Comparison of ENCODE assay signal across 9 mouse cellular contexts in genomic region chr2:32404663-32405062, GRCm38 (mm10). TPM values are rescaled to one million over a fixed set of nuclear protein-coding genes. Genes with fewer than 3 reads are reported as not detected.
DNase-seq lines count a peak whose midpoint lies in the region; ATAC-seq lines count a peak whose summit lies in the region.
"Had no signal": no experiment of that assay in that cellular context is flagged by ENCODE, and none has a peak within 500 bp of the region (broad histone marks: within the 10 kb centered on the region; RNA-seq: fewer than 3 reads in every experiment).

No protein-coding gene starts in this region.

- peak; percentile 85 for ATAC-seq in erythroid progenitor cell, adult 5-6 weeks (replicated peaks; ENCODE audit: low FRiP score, poor library complexity, severe bottlenecking)
- ATAC-seq in heart, embryonic 15.5 days (replicated peaks; ENCODE audit: insufficient number of reproducible peaks, insufficient read depth, low FRiP score, low read depth) = peak; percentile 31; the same call in 1 of the 2 replicates
- peak; percentile 29; the same call in 1 of the 2 replicates for ATAC-seq in lung, embryonic 16.5 days (ENCODE audit: low read depth)

- H3K4me1 ChIP-seq in heart, embryonic 15.5 days (replicated peaks) = no peaks in the 10 kb centered on the region
- peaks cover 3% of the 10 kb centered on the region; the same call in 1 of the 2 replicates for H3K4me1 ChIP-seq in lung, embryonic 16.5 days (replicated peaks; ENCODE audit: control insufficient read depth, insufficient read depth, low read length)

- 19% methylated on average over 2 of the region's 2 CpGs for WGBS in heart, embryonic 15.5 days
- WGBS in lung, embryonic 16.5 days = 18% methylated on average over 2 of the region's 2 CpGs

- peak; percentile 97 for DNase-seq in ES-CJ7 (ENCODE audit: low read depth, low spot score)
- DNase-seq in brain, embryonic 18.5 days (ENCODE audit: low read depth, low spot score) = peak; percentile 82
- DNase-seq in layer of hippocampus, adult 11-12 months (ENCODE audit: low spot score) = peak; percentile 98
- peak; percentile 94 for DNase-seq in ovary, postnatal 14 days (ENCODE audit: low spot score)
- peak; percentile 94 for DNase-seq in thymus, postnatal 14 days

- H3K4me2 ChIP-seq in heart, embryonic 15.5 days = no peak overlapping the region
- H3K4me2 ChIP-seq in lung, embryonic 16.5 days (ENCODE audit: low read depth, low read length) = no peak overlapping the region
- H3K4me2 ChIP-seq: limb, embryonic 15.5 days had no signal

- H3K9ac ChIP-seq in heart, embryonic 15.5 days = no peak overlapping the region
- H3K9ac ChIP-seq in lung, embryonic 16.5 days (ENCODE audit: low read length) = no peak overlapping the region
- H3K9ac ChIP-seq: limb, embryonic 15.5 days had no signal

- H3K36me3 ChIP-seq in heart, embryonic 15.5 days = peaks cover 24% of the 10 kb centered on the region; the same call in 1 of the 2 replicates
- peaks cover 11% of the 10 kb centered on the region; the same call in 1 of the 2 replicates for H3K36me3 ChIP-seq in lung, embryonic 16.5 days (ENCODE audit: control insufficient read depth, insufficient read depth, low read length)

- H3K27me3 ChIP-seq in heart, embryonic 15.5 days = no peaks in the 10 kb centered on the region
- no peaks in the 10 kb centered on the region for H3K27me3 ChIP-seq in lung, embryonic 16.5 days (ENCODE audit: control insufficient read depth, insufficient read depth, low read depth, low read length)
- H3K27me3 ChIP-seq: limb, embryonic 15.5 days had no signal

- no peaks in the 10 kb centered on the region for H3K9me3 ChIP-seq in heart, embryonic 15.5 days (replicated peaks)
- H3K9me3 ChIP-seq in lung, embryonic 16.5 days (ENCODE audit: control insufficient read depth, low read length) = no peaks in the 10 kb centered on the region
- H3K9me3 ChIP-seq: limb, embryonic 15.5 days had no signal

- H3K4me3 ChIP-seq in heart, embryonic 15.5 days = no peak overlapping the region
- no peak overlapping the region for H3K4me3 ChIP-seq in lung, embryonic 16.5 days (ENCODE audit: low read length)
- H3K4me3 ChIP-seq: limb, embryonic 15.5 days had no signal

- no peak overlapping the region for H3K27ac ChIP-seq in heart, embryonic 15.5 days
- H3K27ac ChIP-seq in lung, embryonic 16.5 days (ENCODE audit: low read length) = no peak overlapping the region
- H3K27ac ChIP-seq: limb, embryonic 15.5 days had no signal

RNA-seq across cellular contexts. Expression of gene Ptges2, which starts 9.0 kb away (rescaled TPM):
- 0.42 and 0.72 TPM in 2 replicates for total RNA-seq in erythroid progenitor cell, adult 5-6 weeks (2015; ENCODE audit: low replicate concordance)
- 0.51 TPM in 1 of 2 replicates, not detected in the other for total RNA-seq in erythroid progenitor cell, adult 5-6 weeks (2017; ENCODE audit: low replicate concordance)
- 38.2 and 41.8 TPM in 2 replicates for polyA plus RNA-seq in heart, embryonic 15.5 days (2015; fragmentation: Nextera tagmentation; extraction: Ambion mirVana)
- polyA plus RNA-seq in lung, embryonic 16.5 days (2015; fragmentation: Nextera tagmentation; extraction: Ambion mirVana) = 20.6 and 23.9 TPM in 2 replicates

RNA-seq across cellular contexts. Expression of gene Lcn2, which starts 16.6 kb away (rescaled TPM):
- 1,234 and 1,375 TPM in 2 replicates for total RNA-seq in erythroid progenitor cell, adult 5-6 weeks (2015; ENCODE audit: low replicate concordance)
- total RNA-seq in erythroid progenitor cell, adult 5-6 weeks (2017; ENCODE audit: low replicate concordance) = 165 and 167 TPM in 2 replicates
- polyA plus RNA-seq in heart, embryonic 15.5 days (2015; fragmentation: Nextera tagmentation; extraction: Ambion mirVana) = 2.2 and 2.8 TPM in 2 replicates
- polyA plus RNA-seq in lung, embryonic 16.5 days (2015; fragmentation: Nextera tagmentation; extraction: Ambion mirVana) = 1.8 and 5.6 TPM in 2 replicates

RNA-seq across cellular contexts. Expression of gene 1110008P14Rik, which starts 22.9 kb away (rescaled TPM):
- 5.8 and 7.5 TPM in 2 replicates for total RNA-seq in erythroid progenitor cell, adult 5-6 weeks (2015; ENCODE audit: low replicate concordance)
- 3.7 and 7.2 TPM in 2 replicates for total RNA-seq in erythroid progenitor cell, adult 5-6 weeks (2017; ENCODE audit: low replicate concordance)
- 43.9 and 46.0 TPM in 2 replicates for polyA plus RNA-seq in heart, embryonic 15.5 days (2015; fragmentation: Nextera tagmentation; extraction: Ambion mirVana)
- 34.0 and 36.4 TPM in 2 replicates for polyA plus RNA-seq in lung, embryonic 16.5 days (2015; fragmentation: Nextera tagmentation; extraction: Ambion mirVana)

RNA-seq across cellular contexts. Expression of gene Naif1, which starts 45.6 kb away (rescaled TPM):
- 4.0 TPM in 1 of 2 replicates, not detected in the other for total RNA-seq in erythroid progenitor cell, adult 5-6 weeks (2015; ENCODE audit: low replicate concordance)
- total RNA-seq in erythroid progenitor cell, adult 5-6 weeks (2017; ENCODE audit: low replicate concordance) = 0.23 and 2.1 TPM in 2 replicates
- polyA plus RNA-seq in heart, embryonic 15.5 days (2015; fragmentation: Nextera tagmentation; extraction: Ambion mirVana) = 4.0 and 5.1 TPM in 2 replicates
- polyA plus RNA-seq in lung, embryonic 16.5 days (2015; fragmentation: Nextera tagmentation; extraction: Ambion mirVana) = 6.5 and 6.8 TPM in 2 replicates

RNA-seq across cellular contexts. Expression of gene Slc25a25, which starts 46.6 kb away (rescaled TPM):
- 5.4 and 7.2 TPM in 2 replicates for total RNA-seq in erythroid progenitor cell, adult 5-6 weeks (2015; ENCODE audit: low replicate concordance)
- total RNA-seq in erythroid progenitor cell, adult 5-6 weeks (2017; ENCODE audit: low replicate concordance) = 14.8 and 19.0 TPM in 2 replicates
- polyA plus RNA-seq in heart, embryonic 15.5 days (2015; fragmentation: Nextera tagmentation; extraction: Ambion mirVana) = 9.1 and 12.1 TPM in 2 replicates
- 16.0 and 17.5 TPM in 2 replicates for polyA plus RNA-seq in lung, embryonic 16.5 days (2015; fragmentation: Nextera tagmentation; extraction: Ambion mirVana)

Comparison
In these comparisons a context has a peak if more than half of its experiments do, and no peak if none do; other contexts are left out.
1. ATAC-seq: peak in every context shown above with its lines; median percentile 85 in erythroid progenitor cell, adult 5-6 weeks; 31 in heart, embryonic 15.5 days; 29 in lung, embryonic 16.5 days.